20 mouse cellular contexts compared by ENCODE assay signal in genomic region chr19:34707571-34707970, GRCm38 (mm10).
"Had no signal": no experiment of that assay in that cellular context is flagged by ENCODE, and none has a peak within 500 bp of the region (broad histone marks: within the 10 kb centered on the region; RNA-seq: fewer than 3 reads in every experiment).

No protein-coding gene starts in this region.

- H3K9me3 ChIP-seq: forebrain, embryonic 15.5 days; heart, embryonic 13.5 days; heart, embryonic 15.5 days; hindbrain, embryonic 13.5 days; hindbrain, embryonic 15.5 days; limb, embryonic 13.5 days; limb, embryonic 15.5 days had no signal

- H3K4me2 ChIP-seq: forebrain, embryonic 15.5 days; heart, embryonic 11.5 days; heart, embryonic 13.5 days; heart, embryonic 15.5 days; hindbrain, embryonic 13.5 days; hindbrain, embryonic 15.5 days; limb, embryonic 13.5 days; limb, embryonic 15.5 days had no signal

- H3K36me3 ChIP-seq: forebrain, embryonic 15.5 days; heart, embryonic 13.5 days; heart, embryonic 15.5 days; hindbrain, embryonic 13.5 days; hindbrain, embryonic 15.5 days; limb, embryonic 13.5 days; limb, embryonic 15.5 days had no signal

- H3K9ac ChIP-seq: forebrain, embryonic 15.5 days; forebrain, postnatal 0 days; heart, embryonic 13.5 days; heart, embryonic 15.5 days; hindbrain, embryonic 13.5 days; hindbrain, embryonic 15.5 days; limb, embryonic 13.5 days; limb, embryonic 15.5 days had no signal

- ATAC-seq: forebrain, embryonic 15.5 days; forebrain, postnatal 0 days; hindbrain, postnatal 0 days; intestine, embryonic 16.5 days had no signal

- H3K4me1 ChIP-seq: forebrain, embryonic 15.5 days; hindbrain, embryonic 13.5 days; hindbrain, embryonic 15.5 days; limb, embryonic 13.5 days had no signal

- H3K4me3 ChIP-seq: forebrain, embryonic 15.5 days; heart, adult 2 months; heart, embryonic 13.5 days; heart, embryonic 15.5 days; hindbrain, embryonic 13.5 days; hindbrain, embryonic 15.5 days; limb, embryonic 13.5 days; limb, embryonic 15.5 days had no signal

- H3K27me3 ChIP-seq: forebrain, embryonic 15.5 days; heart, embryonic 13.5 days; heart, embryonic 15.5 days; hindbrain, embryonic 13.5 days; hindbrain, embryonic 15.5 days; limb, embryonic 13.5 days; limb, embryonic 15.5 days had no signal

- H3K27ac ChIP-seq: forebrain, embryonic 15.5 days; heart, adult 2 months; hindbrain, embryonic 13.5 days; hindbrain, embryonic 15.5 days; hindbrain, postnatal 0 days; limb, embryonic 13.5 days; limb, embryonic 15.5 days had no signal

- DNase-seq: forebrain, postnatal 0 days; gastrocnemius, postnatal 14 days; gastrocnemius, postnatal 36 days; heart, adult 11 months; heart, adult 2 months; heart, postnatal 14 days; heart, postnatal 36 days; layer of hippocampus, adult 9-11 months; layer of hippocampus, postnatal 36 days; left cerebral cortex, postnatal 4 days had no signal
